Mouse (Mus musculus) cerebellum, adult 11-12 months (tissue): ENCODE data around the gene Radil.
A peak's percentile ranks its signal among the peaks of the same experiment; 100 is the strongest.

Source experiments
- DNase-seq: peaks from one replicate; pipeline ENCODE4 v3.0.0; 2022

Gene Radil

GRCm38 (mm10) chr5:142550706-142551652 is at the start of gene Radil:
TSS of gene Radil (minus strand) at chr5:142551098.
- peak; percentile 99 for DNase-seq

- no peak for DNase-seq
Measured at GRCm38 (mm10) chr5:142597648-142598390, 46.9 kb upstream of the Radil start.

- DNase-seq = no peak
Measured at GRCm38 (mm10) chr5:142596723-142597122, 45.8 kb upstream of the Radil start.

DNA sequence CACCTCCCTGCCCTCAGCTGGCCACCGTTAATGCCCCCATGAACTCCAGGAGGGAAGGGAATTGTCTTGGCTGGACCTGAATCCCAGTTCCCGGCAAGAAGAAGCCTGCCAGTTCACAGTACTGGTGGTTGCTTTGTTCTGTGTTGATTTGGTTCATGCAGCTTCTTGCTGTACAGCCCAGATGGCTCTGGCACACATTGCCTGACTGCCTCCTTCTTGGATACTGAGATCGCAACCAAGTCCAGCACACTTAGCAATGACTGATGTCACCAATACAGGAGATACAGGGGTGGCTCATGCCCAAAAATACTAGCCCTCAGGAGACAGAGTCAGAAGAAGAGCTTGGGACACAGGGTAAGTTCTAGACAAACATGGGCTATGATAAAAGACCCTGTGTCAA is 44.8 kb upstream of the Radil start:
- DNase-seq = peak; percentile 58

DNA sequence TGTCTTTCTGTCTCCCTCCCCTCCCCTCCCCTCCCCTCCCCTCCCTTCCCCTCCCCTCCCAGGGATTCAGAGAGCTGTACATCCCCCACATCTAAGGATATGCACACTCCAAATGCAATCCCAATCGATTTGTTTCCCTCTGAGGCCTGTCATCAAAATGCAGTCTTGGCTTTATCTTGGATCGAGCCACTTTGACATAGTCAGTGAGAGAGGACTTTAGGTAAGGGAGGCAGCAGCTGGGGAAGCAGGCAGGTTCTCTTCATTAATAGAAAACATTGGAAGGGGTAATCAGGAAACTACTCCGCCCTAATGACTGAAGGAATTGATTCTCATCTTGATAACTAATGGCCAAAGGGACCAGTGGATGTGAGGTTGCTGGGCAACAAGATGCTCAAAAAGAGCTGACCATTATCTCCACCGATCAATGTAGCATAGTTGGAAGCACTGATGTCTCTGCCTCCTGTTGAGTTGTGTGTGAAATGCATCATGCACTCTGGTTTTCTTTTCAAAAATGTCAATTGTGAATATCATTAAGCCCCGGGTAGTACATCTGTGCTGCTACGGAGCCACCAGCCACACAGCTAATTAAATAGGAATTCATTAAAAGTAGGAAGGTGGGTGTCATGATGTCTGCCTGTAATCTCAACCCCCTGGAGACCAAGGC is 40.2 kb upstream of the Radil start:
- DNase-seq = no peak

- peak; percentile 49 for DNase-seq
Measured at GRCm38 (mm10) chr5:142583616-142584126, 32.8 kb upstream of the Radil start.

DNA sequence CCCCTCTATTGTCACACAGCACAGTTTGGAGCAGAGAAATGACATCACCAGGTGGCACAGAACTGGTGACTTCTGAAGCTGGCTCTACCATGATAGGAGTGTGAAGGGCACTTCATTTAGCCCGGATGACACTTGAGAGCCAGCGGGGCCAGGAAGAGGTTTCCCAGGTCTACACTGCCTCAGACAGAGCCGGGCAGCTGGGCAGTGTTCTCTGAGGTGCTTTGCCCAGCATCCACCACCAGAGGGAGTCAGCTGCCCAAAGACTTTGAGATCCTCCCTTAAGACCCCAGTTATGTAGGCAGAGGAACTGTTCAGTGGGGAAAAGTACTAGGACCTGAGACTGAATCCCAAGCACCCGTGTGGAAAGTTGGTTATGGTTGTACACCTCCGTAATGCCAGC is 30.6 kb upstream of the Radil start:
- peak; percentile 48 for DNase-seq

DNA sequence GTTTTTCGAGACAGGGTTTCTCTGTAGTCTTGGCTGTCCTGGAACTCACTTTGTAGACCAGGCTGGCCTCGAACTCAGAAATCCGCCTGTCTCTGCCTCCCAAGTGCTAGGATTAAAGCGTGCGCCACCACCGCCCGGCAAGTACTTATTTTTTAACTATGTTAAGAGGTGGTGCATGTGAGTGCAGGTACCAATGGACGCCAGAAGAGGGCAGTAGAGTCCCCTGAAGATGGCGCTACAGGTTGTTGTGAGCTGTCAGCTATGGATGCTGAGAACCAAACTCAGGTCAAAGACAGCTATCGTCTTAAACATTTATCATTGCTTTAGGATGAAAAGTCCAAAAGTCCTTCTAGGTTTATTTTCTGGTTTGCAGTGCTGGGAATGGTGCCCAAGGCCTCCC is 27.3 kb upstream of the Radil start:
- DNase-seq = no peak

GRCm38 (mm10) chr5:142576832-142577231 is 25.9 kb upstream of the Radil start:
- DNase-seq = no peak

DNA sequence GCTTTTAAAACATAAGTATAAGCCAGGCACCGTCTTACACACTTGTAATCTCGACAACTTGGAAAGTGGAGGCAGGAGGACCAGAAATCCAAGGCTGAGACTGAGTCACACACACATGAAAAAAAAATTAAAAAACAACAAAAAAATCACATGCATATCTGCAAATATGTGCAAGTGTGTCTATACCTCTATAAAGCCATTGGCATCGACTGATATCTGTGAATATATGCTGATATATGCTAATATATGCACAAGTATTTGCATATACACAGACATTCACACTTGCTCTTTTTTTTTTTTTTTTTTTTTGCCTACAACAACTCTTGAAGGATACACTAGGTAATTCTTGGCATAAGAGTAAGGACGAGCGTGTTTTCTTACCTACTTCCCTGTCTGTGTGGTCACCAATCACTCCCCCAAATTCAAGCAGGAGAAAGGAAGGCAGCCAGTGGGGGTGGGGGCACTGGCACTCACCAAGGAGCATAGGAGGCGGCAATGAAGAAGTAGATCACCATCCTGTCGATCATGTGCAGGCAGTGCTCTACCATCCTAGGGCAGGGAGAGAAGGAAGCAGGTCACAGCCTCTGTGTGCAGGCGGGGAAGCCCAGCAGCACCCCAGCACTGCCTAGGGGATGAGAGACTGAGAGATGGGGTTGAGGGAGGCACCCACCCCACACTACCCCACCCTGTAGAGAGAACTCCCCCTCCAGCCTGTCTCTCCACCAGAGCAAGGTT is 23.6 kb upstream of the Radil start:
- DNase-seq = no peak

DNA sequence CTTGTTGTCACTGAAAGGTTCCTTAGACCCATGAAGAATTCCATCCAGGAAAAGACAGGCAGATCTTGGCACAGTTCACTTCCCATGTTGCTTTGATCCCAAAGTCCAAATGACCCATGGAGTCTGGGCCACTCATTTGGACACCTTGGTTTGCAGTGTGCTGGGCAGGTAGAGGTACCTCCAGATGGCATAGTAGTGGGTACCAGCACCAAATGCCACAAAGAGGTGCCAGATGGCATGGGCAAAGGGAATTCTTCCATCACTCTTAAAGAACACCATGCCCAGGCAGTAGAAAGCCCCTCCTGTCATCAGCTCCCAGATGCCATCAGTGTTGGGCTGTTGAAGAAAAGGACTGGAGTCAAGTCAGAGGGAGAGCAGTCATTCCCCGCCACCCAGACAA is 13.7 kb upstream of the Radil start:
- DNase-seq = no peak

DNA sequence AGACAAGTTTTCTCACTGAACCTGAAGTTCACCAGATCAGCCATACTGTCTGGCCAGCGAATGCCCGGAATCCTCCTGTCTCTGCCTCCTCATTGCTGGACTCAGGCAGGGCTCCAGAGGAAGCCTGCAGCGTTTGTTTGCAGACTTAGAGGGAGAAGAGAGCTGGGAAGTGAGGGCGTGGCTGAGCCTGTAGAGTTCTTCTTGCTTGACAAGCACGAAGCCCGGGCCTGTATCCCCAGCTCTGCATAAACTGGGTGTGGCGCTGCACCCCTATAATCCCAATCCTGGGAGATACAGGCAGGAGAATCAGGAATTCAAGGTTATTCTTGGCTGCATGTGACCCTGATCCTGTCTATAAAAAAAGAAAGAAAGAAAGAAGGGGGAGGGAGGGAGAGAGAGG is 9.4 kb upstream of the Radil start:
- no peak for DNase-seq

DNA sequence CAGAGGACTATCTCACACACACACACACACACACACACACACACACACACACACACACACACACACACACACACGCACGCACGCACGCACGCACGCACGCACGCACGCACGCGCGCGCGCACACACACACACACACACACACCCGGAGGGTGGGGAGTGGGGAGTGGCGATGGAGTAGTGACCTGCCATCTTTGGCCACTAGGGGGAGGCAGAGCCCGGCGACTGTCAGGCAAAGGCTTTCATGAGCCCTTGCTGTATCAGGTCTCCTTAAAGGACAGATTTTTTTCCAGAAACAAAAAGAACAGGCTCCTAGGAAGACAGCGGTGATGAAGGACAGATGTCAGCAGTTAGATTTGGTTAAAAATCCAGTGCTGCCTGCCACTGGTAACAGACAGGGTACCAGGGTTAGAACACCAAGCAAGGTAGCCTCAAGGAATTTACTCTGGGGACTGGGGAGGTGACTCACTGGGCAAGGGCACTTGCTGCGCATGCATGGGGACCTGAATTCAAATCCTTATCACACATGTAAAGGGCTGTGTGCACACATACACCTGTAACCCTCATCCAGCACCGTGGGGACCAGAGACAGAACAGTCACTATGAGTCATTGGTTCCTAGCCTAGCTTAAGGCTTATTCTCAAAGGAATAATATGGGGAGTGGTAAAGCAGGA is 6.6 kb upstream of the Radil start:
- peak; percentile 83 for DNase-seq

- DNase-seq = no peak
Measured at GRCm38 (mm10) chr5:142556721-142557120, 5.8 kb upstream of the Radil start.

DNA sequence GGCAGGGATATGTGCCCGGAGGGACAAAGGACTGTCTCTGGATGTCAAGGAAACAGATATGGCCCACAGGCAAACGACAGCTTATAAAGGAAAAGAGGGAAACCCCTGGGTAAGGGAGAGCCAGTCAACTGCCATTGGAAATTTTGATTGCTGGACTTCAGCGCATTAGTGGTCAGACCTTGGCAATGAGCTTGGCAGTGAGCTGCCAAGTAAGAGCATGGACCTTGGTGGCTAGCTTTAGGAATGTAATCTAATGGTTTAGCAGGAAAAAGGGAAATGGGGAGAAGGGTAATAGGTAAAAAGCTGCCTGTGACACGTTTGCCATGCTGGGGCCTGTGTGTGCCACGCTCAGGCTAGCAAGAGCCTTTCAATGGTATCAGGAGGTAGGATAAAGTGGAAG is 5.0 kb upstream of the Radil start:
- DNase-seq = no peak

DNA sequence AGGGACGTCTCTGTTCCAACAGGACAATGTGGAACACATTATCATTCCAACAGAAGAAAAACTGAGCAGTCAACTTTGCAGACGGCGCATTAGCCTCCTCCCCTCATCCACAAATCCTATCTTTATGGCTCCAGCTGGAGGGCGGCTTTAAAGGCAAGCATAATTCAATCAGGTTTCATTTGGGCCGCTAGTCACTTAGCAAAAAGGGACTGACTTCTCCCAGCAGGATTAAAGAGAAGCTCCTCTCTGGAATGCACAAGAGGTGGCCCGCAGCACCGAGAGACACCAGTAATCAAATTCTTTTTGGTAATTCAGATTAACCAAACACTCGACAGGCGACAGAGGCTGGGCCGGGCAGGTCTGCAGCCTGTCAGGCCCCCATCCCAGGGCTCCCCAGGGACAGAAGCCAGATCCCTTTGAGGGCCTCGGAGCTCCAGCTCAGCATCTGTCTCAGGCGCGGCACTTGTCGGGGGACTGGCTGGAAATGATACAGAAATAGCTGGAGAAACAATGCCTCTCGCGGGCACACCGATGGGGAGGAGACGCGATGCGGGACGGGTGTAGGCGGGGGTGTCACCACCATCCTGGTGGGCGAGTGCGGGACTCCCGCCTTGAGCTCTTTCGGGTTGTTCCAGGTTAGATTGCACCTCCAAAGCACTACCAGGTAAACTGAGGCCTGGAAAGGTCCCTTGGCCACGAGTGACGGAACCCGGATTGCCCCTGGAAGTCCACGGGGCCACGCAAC is 765 bp downstream of the Radil start:
- DNase-seq = no peak

DNA sequence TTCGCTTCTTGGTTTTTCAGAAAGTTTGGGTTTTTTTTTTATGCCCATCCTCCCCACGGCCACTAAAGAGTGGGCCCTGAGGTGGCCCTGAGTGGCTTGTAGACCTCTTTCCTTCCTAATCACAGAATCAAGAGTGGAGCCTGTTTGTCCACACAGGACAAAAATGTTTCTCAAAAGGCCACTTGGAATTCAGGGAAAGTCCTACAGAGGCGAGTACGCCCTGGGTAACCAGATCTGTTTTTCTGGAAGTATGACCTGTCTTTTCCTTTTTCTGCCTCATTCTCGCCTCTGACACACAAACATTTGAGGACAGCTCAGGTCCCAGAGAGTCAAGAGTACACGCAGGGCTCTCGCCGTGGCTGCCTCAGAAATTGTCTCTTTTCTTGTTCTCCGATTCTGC is 1.5 kb downstream of the Radil start:
- no peak for DNase-seq

GRCm38 (mm10) chr5:142547066-142547465 is 3.8 kb downstream of the Radil start:
- DNase-seq = no peak

DNA sequence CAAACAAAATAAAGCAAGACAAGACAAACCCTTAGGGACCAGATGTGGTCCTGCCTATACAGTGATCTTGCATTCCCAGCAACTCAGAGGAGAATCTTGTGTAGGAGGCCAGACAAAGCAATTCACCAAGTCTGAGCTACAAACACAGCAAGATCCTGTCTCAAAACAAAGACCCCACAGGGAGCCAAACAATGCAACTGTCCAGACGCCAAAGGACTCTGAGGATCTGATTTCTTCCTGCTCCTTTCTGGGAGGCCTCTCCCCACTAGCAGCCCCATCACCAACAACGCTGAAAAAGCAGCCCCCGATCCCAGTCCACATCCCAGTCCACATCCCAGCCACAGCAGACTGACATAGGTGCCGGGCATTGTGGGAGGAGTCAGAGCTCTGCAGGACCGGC is 4.6 kb downstream of the Radil start:
- DNase-seq = no peak

- no peak for DNase-seq
Measured at GRCm38 (mm10) chr5:142545014-142545795, 5.7 kb downstream of the Radil start.
